Mouse (Mus musculus) spleen, adult 2 months (tissue): ENCODE measurements around the gene Traf2.
"Not testable (repeated sequence)": the region's sequence is repeated elsewhere in the genome, so short reads cannot be mapped to it uniquely, and the experiment has no call there.

ENCODE experiments used
- CTCF ChIP-seq: fragments of 200-500 bp; IDR thresholded peaks from 2 replicates; pipeline ENCODE4 v1.5.1; 2011; ENCODE audit warnings: mild to moderate bottlenecking, inconsistent platforms; ENCODE audit not compliant: insufficient read depth, insufficient read length, insufficient replicate concordance; ENCODE audit errors: extremely low read depth
- POLR2A ChIP-seq: fragments of 200-500 bp; IDR thresholded peaks from 2 replicates; pipeline ENCODE4 v1.6.1; 2011; ENCODE audit warnings: low read depth, low read length, inconsistent platforms

DNA sequence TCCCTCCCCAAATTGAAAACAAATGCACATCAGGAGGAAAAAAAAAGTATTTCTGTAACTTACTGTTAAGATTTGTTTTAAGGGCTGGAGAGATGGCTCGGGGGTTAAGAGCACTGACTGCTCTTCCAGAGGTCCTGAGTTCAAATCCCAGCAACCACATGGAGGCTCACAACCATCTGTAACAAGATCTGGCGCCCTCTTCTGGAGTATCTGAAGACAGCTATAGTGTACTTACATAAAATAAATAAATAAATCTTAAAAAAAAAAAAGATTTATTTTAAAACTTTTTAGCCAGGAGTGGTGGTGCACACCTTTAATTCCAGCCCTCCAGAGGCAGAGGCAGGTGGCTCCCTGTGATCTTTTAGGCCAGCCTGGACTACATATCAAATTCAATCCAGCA is 8.7 kb upstream of the Traf2 start:
- not testable (repeated sequence) for TF ChIP-seq POLR2A, CTCF
